Mouse (Mus musculus): ENCODE measurements around the gene Cgas.

The Cgas gene

GRCm38 (mm10) chr9:78389981-78390380 lies 53.1 kb downstream of the Cgas start:
- intact Hi-C loops (cut with DNase I), result loop anchor here (5.0 kb wide), 1 partner anchor 73 kb away; no protein-coding TSS in a partner anchor

GRCm38 (mm10) chr9:78386947-78387346 lies 56.1 kb downstream of the Cgas start:
- intact Hi-C loops (cut with DNase I), result loop anchor here (5.0 kb wide), 1 partner anchor 70 kb away; no protein-coding TSS in a partner anchor

GRCm38 (mm10) chr9:78385893-78386292 lies 57.1 kb downstream of the Cgas start:
- intact Hi-C loops (cut with DNase I), result loop anchor here (5.0 kb wide), 1 partner anchor 69 kb away; no protein-coding TSS in a partner anchor

Small RNA genes within 50 kb of the gene (microRNA-seq; reads per million reads assigned to microRNA genes)
- 0 reads per million in 2 experiments for gene Gm26377
